Mouse (Mus musculus) spleen, adult 2 months (tissue): Measurements from ENCODE around the gene Ubtf.

ENCODE experiments used
- CTCF ChIP-seq: fragments of 200-500 bp; IDR thresholded peaks from 2 replicates; pipeline ENCODE4 v1.5.1; 2011; ENCODE audit warnings: mild to moderate bottlenecking, inconsistent platforms; ENCODE audit not compliant: insufficient read depth, insufficient read length, insufficient replicate concordance; ENCODE audit errors: extremely low read depth
- POLR2A ChIP-seq: fragments of 200-500 bp; IDR thresholded peaks from 2 replicates; pipeline ENCODE4 v1.6.1; 2011; ENCODE audit warnings: low read depth, low read length, inconsistent platforms

DNA sequence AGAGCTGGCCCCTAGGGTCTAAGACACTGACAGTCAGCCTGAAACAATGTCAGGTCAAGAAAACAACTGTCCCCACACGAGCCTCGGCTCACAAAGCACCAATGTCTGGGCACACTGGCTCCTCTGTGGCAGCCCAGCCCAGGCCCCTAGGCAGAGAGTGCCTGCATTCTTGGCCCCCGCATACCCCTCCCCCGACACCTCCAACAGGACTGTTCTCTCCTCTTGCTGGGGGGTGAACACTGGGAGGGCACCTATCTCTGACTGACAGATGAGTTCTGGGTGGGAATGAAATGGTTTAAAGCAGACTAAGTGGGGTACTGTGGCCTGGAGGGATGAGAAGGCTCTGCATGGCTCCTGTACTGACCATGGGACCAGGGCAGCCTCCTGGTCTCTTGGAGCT lies 46.2 kb upstream of the Ubtf start:
- TF ChIP-seq CTCF (no peak), POLR2A (no peak)
